Mouse (Mus musculus) hindbrain, embryonic 12.5 days (tissue): ENCODE data around the gene Draxin. TPM values are rescaled to one million over a fixed set of nuclear protein-coding genes. Genes with fewer than 3 reads are reported as not detected.
A peak's percentile ranks its signal among the peaks of the same experiment; 100 is the strongest.
"Not testable (repeated sequence)": the region's sequence is repeated elsewhere in the genome, so short reads cannot be mapped to it uniquely, and the experiment has no call there.

ENCODE experiments used
- ATAC-seq: fragments of 200-750 bp; cut with Nextera tagmentation; 2 replicates; pipeline ENCODE4 v1.8.0; 2017; ENCODE audit warnings: moderate TSS enrichment; ENCODE audit not compliant: low FRiP score
- H3K27ac ChIP-seq: fragments of 300-500 bp; sonication (generic); 2 replicates; pipeline ENCODE4 v1.5.1; 2016; ENCODE audit warnings: mild to moderate bottlenecking
- H3K27me3 ChIP-seq: fragments of 300-500 bp; sonication (generic); 2 replicates; pipeline ENCODE4 v1.6.1; 2016; ENCODE audit warnings: mild to moderate bottlenecking
- H3K36me3 ChIP-seq: fragments of 300-500 bp; sonication (generic); 2 replicates; pipeline ENCODE4 v1.6.1; 2016; ENCODE audit warnings: mild to moderate bottlenecking
- H3K4me1 ChIP-seq: fragments of 300-500 bp; sonication (generic); 2 replicates; pipeline ENCODE4 v1.6.1; 2016
- H3K4me2 ChIP-seq: fragments of 300-500 bp; sonication (generic); replicated peaks from 2 replicates; pipeline ENCODE4 v1.6.1; 2016; ENCODE audit warnings: mild to moderate bottlenecking
- H3K4me3 ChIP-seq: fragments of 300-500 bp; sonication (generic); 2 replicates; pipeline ENCODE4 v1.5.1; 2016; ENCODE audit warnings: mild to moderate bottlenecking
- H3K9ac ChIP-seq: fragments of 300-500 bp; sonication (generic); 2 replicates; pipeline ENCODE4 v1.6.1; 2016; ENCODE audit warnings: mild to moderate bottlenecking, moderate library complexity
- H3K9me3 ChIP-seq: fragments of 300-500 bp; sonication (generic); replicated peaks from 2 replicates; pipeline ENCODE4 v1.6.1; 2016; ENCODE audit warnings: mild to moderate bottlenecking
- WGBS: fragments of 180-500 bp; shearing (Covaris S2); methylation state at CpG from one replicate; pipeline ENCODE4 v1.1.7; 2016; 5-methylcytosine and 5-hydroxymethylcytosine counted together
- polyA plus RNA-seq: library from polyadenylated mRNA; unstranded; fragments of >200 nt; fragmentation: Nextera tagmentation; extraction: Ambion mirVana; gene quantifications from 2 replicates; pipeline ENCODE4 v1.2.1, GENCODE M21; 2016

Gene Draxin
- polyA plus RNA-seq, 1 experiment from 2014 or later, result 11.6 TPM

GRCm38 (mm10) chr4:148122694-148123066 is 7.8 kb downstream of the Draxin start:
- no peak for ATAC-seq
- Histone ChIP-seq H3K9ac (no peak overlapping the region), H3K27ac (peak overlapping the region; percentile 24; the same call in 1 of the 2 replicates), H3K9me3 (no peaks in the 10 kb centered on the region), H3K36me3 (no peaks in the 10 kb centered on the region), H3K4me3 (no peak overlapping the region), H3K4me1 (peaks cover 46% of the 10 kb centered on the region), H3K4me2 (peak overlapping the region; percentile 8; the same call in 1 of the 2 replicates), H3K27me3 (no peaks in the 10 kb centered on the region)
- 74% methylated on average over 3 of the region's 3 CpGs for WGBS

- Histone ChIP-seq H3K27ac (peak overlapping the region; percentile 68), H3K9ac (peak overlapping the region; percentile 27; the same call in 1 of the 2 replicates)
Measured at GRCm38 (mm10) chr4:148121982-148122693, 8.4 kb downstream of the Draxin start.

GRCm38 (mm10) chr4:148121362-148121761 is 9.1 kb downstream of the Draxin start:
- no peak for ATAC-seq
- 72% methylated on average over 4 of the region's 4 CpGs for WGBS
- no peak overlapping the region for H3K9ac ChIP-seq

More at GRCm38 (mm10) chr4:148121982-148122693, 8.4 kb downstream of the Draxin start:
- H3K4me1 ChIP-seq, result peaks cover 41% of the 10 kb centered on the region
- no peaks in the 10 kb centered on the region for H3K36me3 ChIP-seq
- WGBS, result 4% methylated on average over 6 of the region's 6 CpGs
- H3K27me3 ChIP-seq, result no peaks in the 10 kb centered on the region
- no peaks in the 10 kb centered on the region; the same call in 1 of the 2 replicates for H3K9me3 ChIP-seq
- H3K4me2 ChIP-seq, result peak overlapping the region; percentile 8; the same call in 1 of the 2 replicates
- peak; percentile 83 for ATAC-seq
- no peak overlapping the region for H3K4me3 ChIP-seq

GRCm38 (mm10) chr4:148120555-148120954 is 9.9 kb downstream of the Draxin start:
- Histone ChIP-seq H3K27me3 (no peaks in the 10 kb centered on the region), H3K4me2 (no peak overlapping the region), H3K9ac (no peak overlapping the region), H3K36me3 (no peaks in the 10 kb centered on the region), H3K27ac (0 out of 2 replicates have a peak overlapping the region, but pooled peaks have one; percentile 19), H3K4me3 (no peak overlapping the region), H3K9me3 (peaks cover 2% of the 10 kb centered on the region), H3K4me1 (peaks cover 31% of the 10 kb centered on the region)
- no peak for ATAC-seq
- 86% methylated on average over 9 of the region's 9 CpGs for WGBS

More at GRCm38 (mm10) chr4:148121362-148121761, 9.1 kb downstream of the Draxin start:
- H3K27ac ChIP-seq, result peak overlapping the region; percentile 68
- peaks cover 33% of the 10 kb centered on the region for H3K4me1 ChIP-seq
- H3K9me3 ChIP-seq, result peaks cover 2% of the 10 kb centered on the region
- no peak overlapping the region for H3K4me2 ChIP-seq
- H3K4me3 ChIP-seq, result no peak overlapping the region
- H3K36me3 ChIP-seq, result no peaks in the 10 kb centered on the region
- H3K27me3 ChIP-seq, result no peaks in the 10 kb centered on the region

- not testable (repeated sequence) for H3K9me3 ChIP-seq, ATAC-seq, H3K27ac ChIP-seq, H3K4me3 ChIP-seq, H3K4me2 ChIP-seq, H3K27me3 ChIP-seq, H3K36me3 ChIP-seq, H3K9ac ChIP-seq
- WGBS, result 89% methylated on average over 9 of the region's 9 CpGs
- H3K4me1 ChIP-seq, result peaks cover 30% of the 10 kb centered on the region
Measured at GRCm38 (mm10) chr4:148119578-148119977, 10.9 kb downstream of the Draxin start.

- peaks cover 20% of the 10 kb centered on the region for H3K4me1 ChIP-seq
- peaks cover 14% of the 10 kb centered on the region for H3K36me3 ChIP-seq
- H3K4me2 ChIP-seq, result no peak overlapping the region
- H3K27me3 ChIP-seq, result peaks cover 4% of the 10 kb centered on the region; the same call in 1 of the 2 replicates
- no peak overlapping the region for H3K27ac ChIP-seq
- no peak for ATAC-seq
- no peak overlapping the region for H3K9ac ChIP-seq
- peaks cover 2% of the 10 kb centered on the region for H3K9me3 ChIP-seq
- 71% methylated on average over 4 of the region's 4 CpGs for WGBS
- no peak overlapping the region for H3K4me3 ChIP-seq
Measured at GRCm38 (mm10) chr4:148117392-148117791, 13.1 kb downstream of the Draxin start.

GRCm38 (mm10) chr4:148116657-148117056 is 13.8 kb downstream of the Draxin start:
- Histone ChIP-seq H3K9me3 (peaks cover 2% of the 10 kb centered on the region), H3K4me1 (peaks cover 12% of the 10 kb centered on the region), H3K9ac (no peak overlapping the region), H3K4me2 (no peak overlapping the region), H3K36me3 (peaks cover 21% of the 10 kb centered on the region), H3K4me3 (no peak overlapping the region), H3K27ac (no peak overlapping the region), H3K27me3 (peaks cover 4% of the 10 kb centered on the region; the same call in 1 of the 2 replicates)
- WGBS, result 74% methylated on average over 4 of the region's 4 CpGs
- ATAC-seq, result no peak

- ATAC-seq, result 0 out of 2 replicates have a peak, but pooled peaks have one; percentile 26
- H3K4me2 ChIP-seq, result peak overlapping the region; percentile 0; the same call in 1 of the 2 replicates
Measured at GRCm38 (mm10) chr4:148115467-148115866, 15.0 kb downstream of the Draxin start.

GRCm38 (mm10) chr4:148114758-148115391 is 15.6 kb downstream of the Draxin start:
- ATAC-seq, result peak; percentile 56

More at GRCm38 (mm10) chr4:148115467-148115866, 15.0 kb downstream of the Draxin start:
- peak overlapping the region; percentile 64 for H3K27ac ChIP-seq
- H3K4me3 ChIP-seq, result no peak overlapping the region
- peaks cover 4% of the 10 kb centered on the region; the same call in 1 of the 2 replicates for H3K27me3 ChIP-seq
- peaks cover 10% of the 10 kb centered on the region for H3K4me1 ChIP-seq
- peak overlapping the region; percentile 46; the same call in 1 of the 2 replicates for H3K9ac ChIP-seq
- H3K9me3 ChIP-seq, result peaks cover 2% of the 10 kb centered on the region
- 7% methylated on average over 15 of the region's 15 CpGs for WGBS
- H3K36me3 ChIP-seq, result peaks cover 21% of the 10 kb centered on the region

GRCm38 (mm10) chr4:148112519-148112918 is 18.0 kb downstream of the Draxin start:
- peaks cover 2% of the 10 kb centered on the region for H3K9me3 ChIP-seq
- no peak overlapping the region for H3K4me3 ChIP-seq
- peaks cover 36% of the 10 kb centered on the region for H3K36me3 ChIP-seq
- no peak overlapping the region for H3K4me2 ChIP-seq
- no peak overlapping the region for H3K9ac ChIP-seq
- whole genome bisulfite sequencing, result 83% methylated on average over 12 of the region's 12 CpGs
- no peak overlapping the region for H3K27ac ChIP-seq
- peaks cover 4% of the 10 kb centered on the region; the same call in 1 of the 2 replicates for H3K27me3 ChIP-seq
- H3K4me1 ChIP-seq, result peaks cover 22% of the 10 kb centered on the region
- no peak for ATAC-seq

More at GRCm38 (mm10) chr4:148114758-148115391, 15.6 kb downstream of the Draxin start:
- Histone ChIP-seq H3K9me3 (peaks cover 2% of the 10 kb centered on the region), H3K4me1 (peaks cover 10% of the 10 kb centered on the region), H3K9ac (peak overlapping the region; percentile 46), H3K27ac (peak overlapping the region; percentile 64), H3K36me3 (peaks cover 27% of the 10 kb centered on the region), H3K4me3 (no peak overlapping the region), H3K4me2 (0 out of 2 replicates have a peak overlapping the region, but pooled peaks have one; percentile 14), H3K27me3 (peaks cover 4% of the 10 kb centered on the region; the same call in 1 of the 2 replicates)
- 4% methylated on average over 15 of the region's 15 CpGs for WGBS

GRCm38 (mm10) chr4:148109215-148109614 is 21.3 kb downstream of the Draxin start:
- H3K9me3 ChIP-seq, result no peaks in the 10 kb centered on the region
- 87% methylated on average over 5 of the region's 5 CpGs for WGBS
- H3K9ac ChIP-seq, result no peak overlapping the region
- H3K4me2 ChIP-seq, result no peak overlapping the region
- no peak for ATAC-seq
- peaks cover 39% of the 10 kb centered on the region for H3K36me3 ChIP-seq
- no peak overlapping the region for H3K27ac ChIP-seq
- H3K27me3 ChIP-seq, result peaks cover 4% of the 10 kb centered on the region; the same call in 1 of the 2 replicates
- H3K4me3 ChIP-seq, result no peak overlapping the region
- peaks cover 13% of the 10 kb centered on the region for H3K4me1 ChIP-seq

GRCm38 (mm10) chr4:148108565-148109100 is 21.9 kb downstream of the Draxin start:
- no peaks in the 10 kb centered on the region for H3K9me3 ChIP-seq
- peaks cover 35% of the 10 kb centered on the region for H3K36me3 ChIP-seq
- no peak overlapping the region for H3K9ac ChIP-seq
- H3K27me3 ChIP-seq, result no peaks in the 10 kb centered on the region
- ATAC-seq, result no peak
- peak overlapping the region; percentile 62 for H3K27ac ChIP-seq
- 63% methylated on average over 7 of the region's 7 CpGs for WGBS
- no peak overlapping the region for H3K4me2 ChIP-seq
- peaks cover 13% of the 10 kb centered on the region for H3K4me1 ChIP-seq
- H3K4me3 ChIP-seq, result no peak overlapping the region
